Mouse (Mus musculus): ENCODE measurements around the gene Tnfaip2.

Tnfaip2 gene

GRCm38 (mm10) chr12:111472886-111473285 lies 30.6 kb downstream of the Tnfaip2 start:
- in situ Hi-C loops (cut with MboI, MseI): no loop called here

- in situ Hi-C loops (cut with MboI, MseI): no loop called here
These were observed 32.1 kb downstream of the Tnfaip2 start for GRCm38 (mm10) chr12:111474384-111474783.

DNA sequence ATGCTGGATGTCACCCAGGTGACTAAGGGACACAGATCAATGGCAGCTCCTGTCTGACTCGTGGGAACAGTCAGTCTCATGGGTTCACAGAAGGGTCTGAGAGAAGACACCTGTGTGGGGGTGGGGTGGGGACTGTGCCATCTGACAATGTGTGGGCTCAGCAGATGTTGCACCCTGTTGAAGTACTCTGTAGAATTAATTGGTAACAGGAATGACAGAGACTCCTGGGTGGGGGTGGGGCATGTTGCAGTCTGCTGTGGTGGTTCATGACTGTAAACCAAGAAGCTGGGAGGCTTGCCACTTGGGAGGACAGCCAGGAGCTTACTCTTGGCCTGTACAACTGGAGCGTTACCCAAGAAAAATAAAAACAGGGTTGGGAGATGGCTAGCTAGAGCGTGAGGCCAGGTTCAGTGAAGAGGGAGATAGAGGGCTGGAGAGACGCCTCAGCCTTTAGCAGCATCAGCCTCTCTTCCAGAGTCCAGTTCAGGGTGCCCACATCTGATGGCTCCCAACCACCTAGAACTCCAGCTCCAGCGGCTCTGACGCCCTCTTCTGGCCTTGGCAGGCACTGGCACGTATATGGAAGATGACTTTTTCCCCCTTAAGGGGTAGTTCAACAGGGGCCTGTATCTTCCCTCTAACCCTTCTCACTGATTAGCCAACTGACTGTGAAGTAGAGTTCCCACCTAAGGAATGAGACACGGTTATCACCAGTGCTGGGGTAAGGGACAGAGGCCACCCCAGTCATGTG lies 32.8 kb downstream of the Tnfaip2 start:
- in situ Hi-C loops (cut with MboI, MseI): no loop called here

DNA sequence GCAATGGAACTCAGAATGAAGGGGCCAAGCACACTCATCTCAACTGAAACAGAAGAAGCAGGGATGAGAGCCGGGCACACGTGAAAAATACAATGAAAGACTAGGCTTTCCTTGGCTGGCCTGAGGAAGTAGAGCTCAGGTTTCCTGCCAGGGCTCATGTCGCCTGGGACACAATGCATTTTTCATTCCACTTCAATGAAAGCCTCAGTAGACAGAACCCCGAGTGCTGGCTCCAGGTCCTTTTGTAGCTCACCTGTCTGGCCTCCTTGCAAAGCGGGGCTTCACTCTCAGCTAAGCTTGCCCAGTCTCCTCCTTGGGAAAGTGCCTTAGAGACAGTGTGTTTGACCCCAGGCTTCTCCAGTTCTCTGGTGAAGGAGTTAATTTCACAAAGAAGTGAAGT lies 36.7 kb downstream of the Tnfaip2 start:
- in situ Hi-C loops (cut with MboI, MseI): no loop called here

- in situ Hi-C loops (cut with MboI, MseI): loop anchor here in 1 of 2 experiments (10.0 kb wide), 1 partner anchor 1235 kb away; no protein-coding TSS in a partner anchor
These were observed 37.6 kb downstream of the Tnfaip2 start for GRCm38 (mm10) chr12:111479917-111480316.

DNA sequence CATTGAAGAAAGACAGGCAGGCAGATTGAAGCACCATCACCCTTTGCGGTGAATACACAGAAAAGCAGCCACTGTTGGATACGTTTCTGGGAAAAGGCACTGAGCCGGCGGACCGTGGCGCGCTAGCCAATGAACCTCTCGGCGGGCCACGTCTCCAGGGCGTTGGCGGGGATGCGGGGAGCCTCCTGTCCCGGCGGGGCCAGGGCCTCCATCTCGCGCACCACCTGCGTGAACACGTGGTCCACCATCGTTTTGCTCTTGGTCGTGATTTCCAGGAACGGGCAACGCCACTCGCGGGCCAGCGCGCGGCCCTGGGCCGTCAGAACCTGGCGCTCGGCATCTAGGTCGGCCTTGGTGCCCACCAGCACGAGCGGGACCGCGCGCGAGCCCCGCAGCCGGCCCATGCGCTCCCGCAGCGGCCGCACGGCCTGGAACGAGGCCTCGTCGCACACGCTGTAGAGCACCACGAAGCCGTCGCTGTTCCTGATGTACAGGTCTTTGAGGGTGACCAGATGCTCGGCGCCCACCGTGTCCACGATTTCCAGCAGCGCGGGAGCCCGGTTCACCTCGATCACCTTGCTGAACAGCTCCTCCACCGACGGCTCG lies 42.9 kb downstream of the Tnfaip2 start:
- in situ Hi-C loops (cut with MboI, MseI): loop anchor here in 1 of 2 experiments (10.0 kb wide), 1 partner anchor 1240 kb away; no protein-coding TSS in a partner anchor

DNA sequence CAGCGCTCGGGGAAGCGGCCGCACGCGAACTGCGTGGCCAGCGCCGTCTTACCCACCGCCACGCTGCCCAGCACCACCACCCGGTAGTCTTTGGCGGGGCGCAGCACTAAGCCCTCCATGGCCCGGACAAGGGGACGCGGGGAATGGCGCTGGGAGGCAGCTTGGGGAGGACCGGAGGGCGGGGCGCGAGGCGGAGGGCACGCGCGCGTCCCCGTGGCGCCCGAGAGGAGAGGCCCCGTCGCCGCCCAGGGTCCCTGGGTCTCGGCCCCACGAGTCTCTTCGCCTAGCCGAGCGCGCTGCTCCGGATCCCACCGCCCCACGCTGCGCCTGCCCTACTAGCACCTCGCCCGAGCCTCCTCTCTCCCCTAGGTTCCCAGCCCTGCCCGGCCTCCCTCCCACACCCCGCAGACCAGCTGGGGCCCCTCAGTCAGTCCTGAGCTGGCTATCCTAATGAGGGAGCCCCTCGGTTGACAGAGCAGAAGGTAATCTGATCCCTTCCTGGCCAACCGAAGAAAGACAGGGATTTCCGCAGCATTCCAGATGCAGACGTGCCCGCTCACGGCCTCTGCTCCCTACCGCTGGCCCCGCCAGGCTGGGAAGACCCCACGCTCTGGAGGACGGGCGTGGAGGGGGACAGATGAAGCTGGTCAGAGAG lies 43.5 kb downstream of the Tnfaip2 start, which contains the start of gene Gm266:
Gm266 (minus strand) TSS at position 172 of the 655 bp plus-strand sequence.
- in situ Hi-C loops (cut with MboI, MseI): loop anchor here in 1 of 2 experiments (10.0 kb wide), 1 partner anchor 1241 kb away; no protein-coding TSS in a partner anchor

GRCm38 (mm10) chr12:111486455-111486854 lies 44.2 kb downstream of the Tnfaip2 start:
- in situ Hi-C loops (cut with MboI, MseI): loop anchor here in 1 of 2 experiments (10.0 kb wide), 1 partner anchor 1242 kb away; no protein-coding TSS in a partner anchor

GRCm38 (mm10) chr12:111489261-111489865 lies 47.1 kb downstream of the Tnfaip2 start:
- in situ Hi-C loops (cut with MboI, MseI): loop anchor here in 1 of 2 experiments (10.0 kb wide), 1 partner anchor 1245 kb away; no protein-coding TSS in a partner anchor

- in situ Hi-C loops (cut with MboI, MseI): no loop called here
These were observed 52.7 kb downstream of the Tnfaip2 start for GRCm38 (mm10) chr12:111494931-111495330.

- in situ Hi-C loops (cut with MboI, MseI): no loop called here
These were observed 54.8 kb downstream of the Tnfaip2 start for GRCm38 (mm10) chr12:111497076-111497475.

DNA sequence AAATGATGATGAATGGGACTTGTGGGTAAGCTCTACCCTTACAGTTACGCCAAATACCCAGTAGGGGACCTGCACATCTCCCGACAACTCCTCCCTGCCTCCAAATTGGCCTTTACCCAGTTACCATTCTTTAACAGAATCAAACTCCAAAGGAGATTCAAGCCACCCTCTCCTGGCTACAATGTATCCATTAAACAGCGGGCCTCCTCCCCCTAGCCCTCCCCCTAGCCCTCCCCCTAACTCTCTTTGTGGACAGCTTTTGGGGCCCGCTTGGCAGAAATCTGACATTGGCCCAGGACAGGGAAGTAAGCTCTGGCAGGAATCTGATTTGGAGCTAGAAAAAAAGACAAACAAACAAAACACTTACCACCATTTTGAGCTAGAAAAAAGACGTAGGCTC lies 57.3 kb downstream of the Tnfaip2 start:
- in situ Hi-C loops (cut with MboI, MseI): no loop called here

- in situ Hi-C loops (cut with MboI, MseI): no loop called here
These were observed 58.5 kb downstream of the Tnfaip2 start for GRCm38 (mm10) chr12:111500725-111501124.

DNA sequence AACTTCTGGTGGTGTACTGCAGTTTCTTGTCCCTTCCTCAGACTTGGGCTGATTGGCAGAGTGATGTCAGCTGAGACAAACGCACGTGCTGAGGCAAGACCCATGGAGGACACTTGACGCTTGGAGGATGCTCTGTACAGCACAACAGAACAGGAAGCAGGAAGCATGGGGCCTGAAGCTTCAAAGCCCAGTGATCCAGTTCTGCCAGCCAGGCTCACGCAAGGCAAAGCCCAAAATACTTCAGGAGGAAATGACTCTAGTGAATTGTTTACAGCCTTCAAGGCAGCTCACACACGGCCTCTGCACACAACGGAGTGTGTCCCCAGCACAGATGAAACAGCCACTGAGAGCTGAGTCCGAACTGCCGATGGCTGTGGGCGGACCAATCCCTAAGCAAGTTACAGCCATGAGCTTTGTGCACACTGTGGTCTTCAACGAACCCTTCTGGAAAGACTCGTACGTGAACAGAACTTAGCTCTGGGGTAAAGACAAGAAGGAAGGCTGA lies 60.8 kb downstream of the Tnfaip2 start:
- in situ Hi-C loops (cut with MboI, MseI): no loop called here

DNA sequence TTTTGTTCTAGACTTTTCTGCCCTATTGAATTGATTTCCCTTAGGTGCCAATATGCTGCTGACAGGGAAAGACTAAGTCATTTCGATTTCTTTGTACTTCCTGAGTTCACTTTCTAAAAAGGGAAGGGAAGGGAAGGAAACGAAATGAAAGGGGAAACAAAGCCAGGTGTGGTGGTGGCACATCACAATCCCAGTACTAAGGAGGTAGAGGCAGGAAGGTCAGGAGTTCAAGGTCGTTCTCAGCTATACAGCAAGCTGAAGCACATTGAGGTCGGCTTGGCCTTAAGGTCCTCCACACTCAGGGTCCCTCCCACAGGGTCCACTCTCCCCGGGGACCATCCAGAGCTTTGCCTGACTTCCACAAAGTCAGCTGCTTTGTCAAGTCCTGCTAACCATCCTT lies 61.3 kb downstream of the Tnfaip2 start:
- in situ Hi-C loops (cut with MboI, MseI): no loop called here

All from T-helper 17 cell (primary cell).